Mouse (Mus musculus): ENCODE measurements around the gene Srl. TPM values are rescaled to one million over a fixed set of nuclear protein-coding genes. Genes with fewer than 3 reads are reported as not detected.
"Not testable (repeated sequence)": the region's sequence is repeated elsewhere in the genome, so short reads cannot be mapped to it uniquely, and the experiment has no call there.

Gene Srl
- polyA plus RNA-seq, 1 experiment from 2014 or later = 23.2 TPM

DNA sequence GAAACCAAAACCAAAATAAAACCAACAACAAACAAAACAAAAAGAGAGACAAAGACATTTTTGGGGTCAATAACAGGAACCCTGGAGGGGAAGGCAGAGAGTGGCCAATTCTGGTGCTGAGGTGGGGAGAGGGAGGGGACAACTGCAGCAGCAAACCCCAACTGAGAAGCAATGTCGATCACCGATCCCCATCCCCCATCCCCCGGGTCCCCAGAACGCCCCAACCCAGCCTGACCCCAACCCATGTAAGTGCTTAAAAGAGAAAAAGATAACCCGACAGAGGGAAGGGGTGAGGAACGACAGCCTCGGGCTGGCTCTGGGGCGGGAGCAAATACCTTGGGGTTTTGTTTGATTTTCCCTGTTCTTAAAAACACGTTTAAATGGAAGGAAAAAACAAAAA lies 3.2 kb upstream of the Srl start:
- whole genome bisulfite sequencing = 68% methylated on average over 9 of the region's 9 CpGs
- peaks cover 23% of the 10 kb centered on the region for H3K36me3 ChIP-seq (ENCODE audit: control insufficient read depth, insufficient read depth, low read length)
- no peak for ATAC-seq (ENCODE audit: low read depth)
- no peaks in the 10 kb centered on the region for H3K27me3 ChIP-seq (ENCODE audit: control insufficient read depth, insufficient read depth, low read depth, low read length)
- H3K4me2 ChIP-seq (ENCODE audit: low read depth, low read length) = no peak overlapping the region
- no peaks in the 10 kb centered on the region for H3K9me3 ChIP-seq (ENCODE audit: control insufficient read depth, low read length)
- H3K9ac ChIP-seq (ENCODE audit: low read length) = no peak overlapping the region
- H3K4me3 ChIP-seq (ENCODE audit: low read length) = no peak overlapping the region
- peaks cover 5% of the 10 kb centered on the region for H3K4me1 ChIP-seq (replicated peaks; ENCODE audit: control insufficient read depth, insufficient read depth, low read length)
- H3K27ac ChIP-seq (ENCODE audit: low read length) = no peak overlapping the region

DNA sequence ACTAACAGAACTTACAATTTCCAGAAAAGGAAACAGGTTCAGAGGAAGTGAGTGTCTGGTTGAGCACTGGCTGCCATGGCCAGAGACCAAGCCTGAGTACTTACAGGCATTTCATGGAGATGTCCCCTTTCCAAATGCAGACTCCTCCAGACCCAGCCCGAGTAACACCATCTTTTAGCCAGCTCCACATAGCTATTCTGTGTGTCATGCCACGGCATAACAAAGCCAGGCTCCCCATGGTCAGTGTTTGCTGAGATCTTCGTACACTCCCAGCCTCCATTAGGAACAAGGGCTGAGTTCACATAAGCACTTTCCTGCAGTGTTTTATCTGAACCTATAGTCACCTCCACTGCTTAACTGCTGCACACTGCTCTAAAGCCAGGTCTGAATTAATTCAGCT lies 1.6 kb upstream of the Srl start:
- Histone ChIP-seq H3K9ac (ENCODE audit: low read length) (no peak overlapping the region), H3K9me3 (ENCODE audit: control insufficient read depth, low read length) (no peaks in the 10 kb centered on the region), H3K27ac (ENCODE audit: low read length) (no peak overlapping the region), H3K4me1 (replicated peaks; ENCODE audit: control insufficient read depth, insufficient read depth, low read length) (peaks cover 5% of the 10 kb centered on the region), H3K4me3 (ENCODE audit: low read length) (no peak overlapping the region), H3K36me3 (ENCODE audit: control insufficient read depth, insufficient read depth, low read length) (peaks cover 15% of the 10 kb centered on the region), H3K4me2 (ENCODE audit: low read depth, low read length) (no peak overlapping the region), H3K27me3 (ENCODE audit: control insufficient read depth, insufficient read depth, low read depth, low read length) (no peaks in the 10 kb centered on the region)
- WGBS = 68% methylated on average over 3 of the region's 3 CpGs
- no peak for ATAC-seq (ENCODE audit: low read depth)

DNA sequence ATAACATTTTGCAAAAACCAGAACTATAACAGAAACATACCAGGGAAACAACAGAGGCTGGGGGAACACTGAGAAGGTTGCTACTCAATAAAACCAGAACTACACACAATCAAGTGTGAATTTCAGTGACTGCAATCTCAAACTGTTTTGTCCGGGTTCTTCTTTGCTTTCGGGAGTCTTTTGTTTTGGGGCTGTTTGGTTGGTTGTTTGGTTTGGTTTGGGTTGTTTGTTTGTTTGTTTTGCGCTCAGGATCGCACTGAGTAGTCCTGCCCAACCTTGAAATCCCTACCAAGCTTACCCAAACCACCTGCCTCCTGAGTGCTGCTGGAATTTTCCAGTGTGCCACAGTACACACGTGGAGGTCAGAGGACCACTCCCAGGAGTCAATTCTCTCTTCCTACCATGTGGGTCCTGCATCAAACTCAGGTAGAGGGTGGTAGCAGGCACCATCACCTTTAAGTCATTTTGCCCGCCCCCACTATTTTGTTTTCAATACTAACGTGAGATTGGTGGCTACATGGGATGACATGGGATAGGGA lies 689 bp upstream of the Srl start:
- no peaks in the 10 kb centered on the region for H3K9me3 ChIP-seq (ENCODE audit: control insufficient read depth, low read length)
- H3K4me2 ChIP-seq (ENCODE audit: low read depth, low read length) = peak overlapping the region; percentile 39; the same call in 1 of the 2 replicates
- H3K27ac ChIP-seq (ENCODE audit: low read length) = no peak overlapping the region
- H3K4me3 ChIP-seq (ENCODE audit: low read length) = peak overlapping the region; percentile 51
- H3K36me3 ChIP-seq (ENCODE audit: control insufficient read depth, insufficient read depth, low read length) = peaks cover 13% of the 10 kb centered on the region
- peaks cover 5% of the 10 kb centered on the region for H3K4me1 ChIP-seq (replicated peaks; ENCODE audit: control insufficient read depth, insufficient read depth, low read length)
- WGBS = 29% methylated on average over 7 of the region's 7 CpGs
- 0 out of 2 replicates have a peak, but pooled peaks have one; percentile 5 for ATAC-seq (ENCODE audit: low read depth)
- no peaks in the 10 kb centered on the region for H3K27me3 ChIP-seq (ENCODE audit: control insufficient read depth, insufficient read depth, low read depth, low read length)
- H3K9ac ChIP-seq (ENCODE audit: low read length) = peak overlapping the region; percentile 58

DNA sequence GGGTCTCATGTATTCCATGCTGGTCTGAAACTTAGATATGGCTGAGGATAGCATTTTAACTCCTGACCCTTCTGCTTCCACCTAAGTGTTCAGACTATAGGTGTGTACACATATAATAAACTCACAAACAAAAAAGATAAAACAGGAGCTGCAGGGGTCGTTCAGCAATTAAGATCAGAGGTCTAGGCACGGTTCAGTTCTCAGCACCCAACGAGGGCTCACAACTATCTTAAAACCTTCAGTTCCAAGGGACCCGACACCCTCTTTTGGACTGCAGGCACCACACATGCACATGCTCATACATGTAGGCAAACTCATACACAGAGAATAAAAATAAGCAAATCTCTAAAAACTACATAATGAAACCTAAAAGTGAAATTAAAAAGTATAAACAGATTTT lies 583 bp downstream of the Srl start:
- H3K27me3 ChIP-seq (ENCODE audit: control insufficient read depth, insufficient read depth, low read depth, low read length) = no peaks in the 10 kb centered on the region
- no peak overlapping the region for H3K27ac ChIP-seq (ENCODE audit: low read length)
- no peaks in the 10 kb centered on the region for H3K9me3 ChIP-seq (ENCODE audit: control insufficient read depth, low read length)
- peak overlapping the region; percentile 62 for H3K9ac ChIP-seq (ENCODE audit: low read length)
- ATAC-seq (ENCODE audit: low read depth) = no peak
- H3K4me2 ChIP-seq (ENCODE audit: low read depth, low read length) = peak overlapping the region; percentile 63
- peak overlapping the region; percentile 51 for H3K4me3 ChIP-seq (ENCODE audit: low read length)
- H3K36me3 ChIP-seq (ENCODE audit: control insufficient read depth, insufficient read depth, low read length) = peaks cover 8% of the 10 kb centered on the region
- WGBS = 57% methylated on average over 4 of the region's 4 CpGs
- peaks cover 5% of the 10 kb centered on the region for H3K4me1 ChIP-seq (replicated peaks; ENCODE audit: control insufficient read depth, insufficient read depth, low read length)

DNA sequence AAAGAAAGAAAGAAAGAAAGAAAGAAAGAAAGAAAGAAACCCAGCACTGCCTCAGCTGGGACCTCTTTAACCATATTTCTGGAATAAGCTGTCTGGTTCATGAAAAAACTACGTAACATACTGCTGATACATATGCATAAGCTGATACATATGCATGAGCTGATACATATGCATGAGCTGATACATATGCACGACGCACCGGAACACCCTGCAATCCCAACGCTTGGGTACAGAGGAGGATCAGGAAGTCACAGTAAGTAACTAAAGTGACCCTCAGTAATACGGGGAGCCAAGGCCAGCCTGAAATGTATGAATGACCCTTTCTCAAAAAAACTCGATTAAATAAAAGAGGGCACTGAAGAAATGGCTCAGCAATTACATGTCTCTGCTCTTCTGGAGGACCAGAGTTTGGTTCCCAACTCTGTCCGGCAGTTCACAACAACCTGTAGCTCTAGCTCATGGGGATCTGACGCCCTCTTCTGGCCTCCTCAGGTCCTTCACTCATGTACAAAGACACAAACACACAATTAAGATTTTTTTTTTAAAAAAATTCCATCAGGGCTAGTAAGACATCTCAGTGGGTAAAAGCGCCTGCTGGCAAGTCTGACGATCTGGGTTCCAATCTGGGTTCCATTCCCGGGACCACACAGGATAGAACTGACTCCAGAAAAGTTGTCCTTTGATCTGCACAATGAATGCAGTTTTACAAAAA lies 1.4 kb downstream of the Srl start:
- Histone ChIP-seq H3K27ac (ENCODE audit: low read length) (no peak overlapping the region), H3K27me3 (ENCODE audit: control insufficient read depth, insufficient read depth, low read depth, low read length) (no peaks in the 10 kb centered on the region), H3K36me3 (ENCODE audit: control insufficient read depth, insufficient read depth, low read length) (peaks cover 2% of the 10 kb centered on the region), H3K9me3 (ENCODE audit: control insufficient read depth, low read length) (no peaks in the 10 kb centered on the region), H3K4me3 (ENCODE audit: low read length) (no peak overlapping the region), H3K9ac (ENCODE audit: low read length) (no peak overlapping the region), H3K4me1 (replicated peaks; ENCODE audit: control insufficient read depth, insufficient read depth, low read length) (peaks cover 5% of the 10 kb centered on the region), H3K4me2 (ENCODE audit: low read depth, low read length) (no peak overlapping the region)
- ATAC-seq (ENCODE audit: low read depth) = no peak
- WGBS = 84% methylated on average over 12 of the region's 12 CpGs

GRCm38 (mm10) chr16:4539521-4539920 lies 2.1 kb downstream of the Srl start:
- H3K9me3 ChIP-seq (ENCODE audit: control insufficient read depth, low read length) = no peaks in the 10 kb centered on the region
- ATAC-seq (ENCODE audit: low read depth) = no peak
- H3K4me1 ChIP-seq (replicated peaks; ENCODE audit: control insufficient read depth, insufficient read depth, low read length) = peaks cover 5% of the 10 kb centered on the region
- WGBS = 79% methylated on average over 4 of the region's 4 CpGs
- H3K4me2 ChIP-seq (ENCODE audit: low read depth, low read length) = no peak overlapping the region
- H3K27ac ChIP-seq (ENCODE audit: low read length) = no peak overlapping the region
- no peak overlapping the region for H3K9ac ChIP-seq (ENCODE audit: low read length)
- H3K36me3 ChIP-seq (ENCODE audit: control insufficient read depth, insufficient read depth, low read length) = no peaks in the 10 kb centered on the region
- H3K27me3 ChIP-seq (ENCODE audit: control insufficient read depth, insufficient read depth, low read depth, low read length) = no peaks in the 10 kb centered on the region
- H3K4me3 ChIP-seq (ENCODE audit: low read length) = no peak overlapping the region

- H3K9me3 ChIP-seq (ENCODE audit: control insufficient read depth, low read length) = no peaks in the 10 kb centered on the region
- H3K9ac ChIP-seq (ENCODE audit: low read length) = no peak overlapping the region
- no peaks in the 10 kb centered on the region for H3K27me3 ChIP-seq (ENCODE audit: control insufficient read depth, insufficient read depth, low read depth, low read length)
- no peak for ATAC-seq (ENCODE audit: low read depth)
- peaks cover 5% of the 10 kb centered on the region for H3K4me1 ChIP-seq (replicated peaks; ENCODE audit: control insufficient read depth, insufficient read depth, low read length)
- no peaks in the 10 kb centered on the region for H3K36me3 ChIP-seq (ENCODE audit: control insufficient read depth, insufficient read depth, low read length)
- no peak overlapping the region for H3K27ac ChIP-seq (ENCODE audit: low read length)
- H3K4me2 ChIP-seq (ENCODE audit: low read depth, low read length) = no peak overlapping the region
- H3K4me3 ChIP-seq (ENCODE audit: low read length) = no peak overlapping the region
- 27% methylated on average over 3 of the region's 3 CpGs for WGBS
Measured at GRCm38 (mm10) chr16:4537616-4538358, 3.8 kb downstream of the Srl start.

DNA sequence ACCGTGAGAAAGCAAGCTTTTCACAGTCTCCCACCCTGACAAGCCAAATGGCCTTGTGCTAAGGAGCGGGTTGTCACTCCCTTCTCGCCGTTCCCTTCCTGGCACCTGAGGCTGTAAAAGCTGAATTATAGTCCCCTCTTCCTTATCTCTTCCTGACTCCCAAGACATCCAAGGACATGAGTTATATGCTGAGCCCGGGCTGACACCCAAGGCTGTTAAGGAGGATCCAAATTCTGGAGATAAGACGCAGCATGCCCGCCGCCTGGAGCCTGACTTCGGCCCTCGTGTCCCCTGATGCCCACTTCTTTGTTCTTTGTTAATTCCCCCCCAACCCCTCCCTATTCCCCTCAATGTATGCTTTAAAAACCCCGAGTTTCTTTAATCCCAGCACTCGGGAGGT lies 14.2 kb downstream of the Srl start:
- not testable (repeated sequence) for ATAC-seq (ENCODE audit: low read depth); H3K36me3 ChIP-seq (ENCODE audit: control insufficient read depth, insufficient read depth, low read length); H3K4me3 ChIP-seq (ENCODE audit: low read length); H3K9me3 ChIP-seq (ENCODE audit: control insufficient read depth, low read length); H3K4me2 ChIP-seq (ENCODE audit: low read depth, low read length); H3K4me1 ChIP-seq (replicated peaks; ENCODE audit: control insufficient read depth, insufficient read depth, low read length); H3K27me3 ChIP-seq (ENCODE audit: control insufficient read depth, insufficient read depth, low read depth, low read length); H3K9ac ChIP-seq (ENCODE audit: low read length); H3K27ac ChIP-seq (ENCODE audit: low read length)
- 88% methylated on average over 12 of the region's 12 CpGs for WGBS

GRCm38 (mm10) chr16:4523313-4524004 lies 18.2 kb downstream of the Srl start:
- ATAC-seq (ENCODE audit: low read depth) = no peak
- Histone ChIP-seq H3K4me3 (ENCODE audit: low read length) (no peak overlapping the region), H3K27me3 (ENCODE audit: control insufficient read depth, insufficient read depth, low read depth, low read length) (no peaks in the 10 kb centered on the region), H3K9ac (ENCODE audit: low read length) (no peak overlapping the region), H3K4me2 (ENCODE audit: low read depth, low read length) (no peak overlapping the region), H3K4me1 (replicated peaks; ENCODE audit: control insufficient read depth, insufficient read depth, low read length) (no peaks in the 10 kb centered on the region), H3K9me3 (ENCODE audit: control insufficient read depth, low read length) (no peaks in the 10 kb centered on the region), H3K36me3 (ENCODE audit: control insufficient read depth, insufficient read depth, low read length) (no peaks in the 10 kb centered on the region), H3K27ac (ENCODE audit: low read length) (no peak overlapping the region)
- WGBS = 65% methylated on average over 7 of the region's 7 CpGs
